Mouse (Mus musculus) forebrain, embryonic 12.5 days (tissue): ENCODE data around the gene Rnaseh1. TPM values are rescaled to one million over a fixed set of nuclear protein-coding genes. Genes with fewer than 3 reads are reported as not detected.

Experiments
- ATAC-seq: fragments of 200-750 bp; cut with Nextera tagmentation; 2 replicates; pipeline ENCODE4 v1.8.0; 2017; ENCODE audit warnings: moderate TSS enrichment; ENCODE audit not compliant: low FRiP score
- H3K27ac ChIP-seq: fragments of 300-500 bp; sonication (generic); 2 replicates; pipeline ENCODE4 v1.5.1; 2016; ENCODE audit warnings: mild to moderate bottlenecking
- H3K27me3 ChIP-seq: fragments of 300-500 bp; sonication (generic); 2 replicates; pipeline ENCODE4 v1.6.1; 2016; ENCODE audit warnings: mild to moderate bottlenecking
- H3K36me3 ChIP-seq: fragments of 300-500 bp; sonication (generic); replicated peaks from 2 replicates; pipeline ENCODE4 v1.6.1; 2016; ENCODE audit warnings: mild to moderate bottlenecking
- H3K4me1 ChIP-seq: fragments of 300-500 bp; sonication (generic); 2 replicates; pipeline ENCODE4 v1.6.1; 2016
- H3K4me2 ChIP-seq: fragments of 300-500 bp; sonication (generic); 2 replicates; pipeline ENCODE4 v1.6.1; 2016; ENCODE audit warnings: mild to moderate bottlenecking, moderate library complexity
- H3K4me3 ChIP-seq: fragments of 300-500 bp; sonication (generic); replicated peaks from 2 replicates; pipeline ENCODE4 v1.5.1; 2016; ENCODE audit warnings: mild to moderate bottlenecking
- H3K9ac ChIP-seq: fragments of 300-500 bp; sonication (generic); 2 replicates; pipeline ENCODE4 v1.6.1; 2016; ENCODE audit warnings: mild to moderate bottlenecking
- H3K9me3 ChIP-seq: fragments of 300-500 bp; sonication (generic); 2 replicates; pipeline ENCODE4 v1.6.1; 2016
- WGBS: fragments of 180-500 bp; shearing (Covaris S2); methylation state at CpG from one replicate; pipeline ENCODE4 v1.1.7; 2016; 5-methylcytosine and 5-hydroxymethylcytosine counted together
- microRNA-seq: library from miRNA; unstranded; fragments of <30 nt; microRNA quantifications from one replicate; pipeline ENCODE4, GENCODE M21; 2017
- polyA plus RNA-seq: library from polyadenylated mRNA; unstranded; fragments of >200 nt; fragmentation: Nextera tagmentation; extraction: Ambion mirVana; gene quantifications from 2 replicates; pipeline ENCODE4 v1.2.1, GENCODE M21; 2016

Gene Rnaseh1
- polyA plus RNA-seq, 1 experiment from 2014 or later, result 30.2 TPM

GRCm38 (mm10) chr12:28699656-28700055 is 50.3 kb downstream of the Rnaseh1 start:
- 7% methylated on average over 6 of the region's 6 CpGs for WGBS
- Histone ChIP-seq H3K4me1 (peaks cover 13% of the 10 kb centered on the region), H3K36me3 (peaks cover 21% of the 10 kb centered on the region), H3K4me2 (no peak overlapping the region), H3K9ac (0 out of 2 replicates have a peak overlapping the region, but pooled peaks have one; percentile 47), H3K27me3 (no peaks in the 10 kb centered on the region), H3K4me3 (no peak overlapping the region), H3K27ac (peak overlapping the region; percentile 89), H3K9me3 (no peaks in the 10 kb centered on the region)
- ATAC-seq, result peak; percentile 49; the same call in 1 of the 2 replicates

GRCm38 (mm10) chr12:28700101-28700511 is 50.7 kb downstream of the Rnaseh1 start:
- WGBS, result 34% methylated on average over 3 of the region's 3 CpGs
- H3K9ac ChIP-seq, result peak overlapping the region; percentile 47
- H3K4me2 ChIP-seq, result no peak overlapping the region
- H3K27ac ChIP-seq, result peak overlapping the region; percentile 89
- peaks cover 18% of the 10 kb centered on the region for H3K4me1 ChIP-seq
- no peak overlapping the region for H3K4me3 ChIP-seq
- no peaks in the 10 kb centered on the region for H3K9me3 ChIP-seq
- H3K36me3 ChIP-seq, result peaks cover 16% of the 10 kb centered on the region
- ATAC-seq, result peak; percentile 40; the same call in 1 of the 2 replicates
- no peaks in the 10 kb centered on the region for H3K27me3 ChIP-seq

- no peak overlapping the region for H3K4me3 ChIP-seq
- peaks cover 18% of the 10 kb centered on the region for H3K4me1 ChIP-seq
- peaks cover 13% of the 10 kb centered on the region; the same call in 1 of the 2 replicates for H3K36me3 ChIP-seq
- H3K4me2 ChIP-seq, result no peak overlapping the region
- 74% methylated on average over 19 of the region's 19 CpGs for WGBS
- peak overlapping the region; percentile 89 for H3K27ac ChIP-seq
- H3K27me3 ChIP-seq, result no peaks in the 10 kb centered on the region
- no peaks in the 10 kb centered on the region for H3K9me3 ChIP-seq
- no peak overlapping the region for H3K9ac ChIP-seq
- peak; percentile 15; the same call in 1 of the 2 replicates for ATAC-seq
These were observed 51.2 kb downstream of the Rnaseh1 start for GRCm38 (mm10) chr12:28700561-28701025.

- WGBS, result 79% methylated on average over 11 of the region's 11 CpGs
- Histone ChIP-seq H3K27me3 (no peaks in the 10 kb centered on the region), H3K9ac (no peak overlapping the region), H3K9me3 (no peaks in the 10 kb centered on the region), H3K27ac (peak overlapping the region; percentile 57), H3K4me1 (peaks cover 18% of the 10 kb centered on the region), H3K4me2 (no peak overlapping the region), H3K36me3 (0 out of 2 replicates have a peak, but pooled peaks cover 8% of the 10 kb centered on the region), H3K4me3 (no peak overlapping the region)
- ATAC-seq, result no peak
These were observed 51.9 kb downstream of the Rnaseh1 start for GRCm38 (mm10) chr12:28701302-28701701.

GRCm38 (mm10) chr12:28704381-28704780 is 55.0 kb downstream of the Rnaseh1 start:
- 7% methylated on average over 12 of the region's 12 CpGs for WGBS
- Histone ChIP-seq H3K9me3 (no peaks in the 10 kb centered on the region), H3K27me3 (no peaks in the 10 kb centered on the region), H3K4me1 (peaks cover 18% of the 10 kb centered on the region), H3K27ac (no peak overlapping the region), H3K4me2 (no peak overlapping the region), H3K4me3 (no peak overlapping the region), H3K36me3 (peaks cover 7% of the 10 kb centered on the region), H3K9ac (0 out of 2 replicates have a peak overlapping the region, but pooled peaks have one; percentile 12)
- ATAC-seq, result no peak

GRCm38 (mm10) chr12:28705204-28705603 is 55.8 kb downstream of the Rnaseh1 start:
- 88% methylated on average over 6 of the region's 6 CpGs for WGBS

GRCm38 (mm10) chr12:28708154-28708553 is 58.8 kb downstream of the Rnaseh1 start:
- Histone ChIP-seq H3K27me3 (no peaks in the 10 kb centered on the region), H3K9me3 (no peaks in the 10 kb centered on the region), H3K9ac (no peak overlapping the region), H3K4me1 (peaks cover 6% of the 10 kb centered on the region), H3K4me3 (no peak overlapping the region), H3K36me3 (peaks cover 33% of the 10 kb centered on the region), H3K27ac (no peak overlapping the region), H3K4me2 (no peak overlapping the region)
- WGBS, result 92% methylated on average over 4 of the region's 4 CpGs
- ATAC-seq, result no peak

More at GRCm38 (mm10) chr12:28705204-28705603, 55.8 kb downstream of the Rnaseh1 start:
- Histone ChIP-seq H3K4me2 (no peak overlapping the region), H3K27ac (no peak overlapping the region), H3K4me3 (no peak overlapping the region), H3K36me3 (peaks cover 15% of the 10 kb centered on the region), H3K4me1 (peaks cover 14% of the 10 kb centered on the region), H3K9ac (no peak overlapping the region), H3K9me3 (no peaks in the 10 kb centered on the region), H3K27me3 (no peaks in the 10 kb centered on the region)
- ATAC-seq, result no peak

Small RNA genes within 50 kb of the gene (microRNA-seq; reads per million reads assigned to microRNA genes)
- not detected for gene Mir6937

Other genes starting within 250 kb of the Rnaseh1 start
- 0.13 TPM in 1 of 2 replicates, not detected in the other for gene Dcdc2c, start 97.2 kb upstream of the Rnaseh1 start, polyA plus RNA-seq
- not detected in 2 replicates for gene Allc, start 67.1 kb upstream of the Rnaseh1 start, polyA plus RNA-seq
- gene Colec11, start 26.2 kb upstream of the Rnaseh1 start, polyA plus RNA-seq, result 0.22 and 0.23 TPM in 2 replicates
- 650 and 690 TPM in 2 replicates for gene Rps7, start 13.6 kb upstream of the Rnaseh1 start, polyA plus RNA-seq
- 41.6 and 44.1 TPM in 2 replicates for gene Adi1, start 25.6 kb downstream of the Rnaseh1 start, polyA plus RNA-seq
- gene Trappc12, start 100.9 kb downstream of the Rnaseh1 start, polyA plus RNA-seq, result 40.4 and 41.5 TPM in 2 replicates
- 43.0 and 45.8 TPM in 2 replicates for gene Eipr1, start 102.2 kb downstream of the Rnaseh1 start, polyA plus RNA-seq